Mouse (Mus musculus) layer of hippocampus, postnatal 25 days (tissue): Measurements from ENCODE around the gene Zfp383. TPM values are rescaled to one million over a fixed set of nuclear protein-coding genes. Genes with fewer than 3 reads are reported as not detected.
"Not testable (repeated sequence)": the region's sequence is repeated elsewhere in the genome, so short reads cannot be mapped to it uniquely, and the experiment has no call there.

Source experiments
- DNase-seq, 2 experiments: peaks; one replicate each; pipeline ENCODE4 v3.0.0; 2022; ENCODE audit warnings: mixed read lengths in 2 of 2, low spot score in 1 of 2; ENCODE audit errors: extremely low spot score in 1 of 2
- total RNA-seq, 2 experiments: library from RNA; stranded (reverse); gene quantifications; 2 replicates each; pipeline ENCODE4 v1.2.3; 2021

Gene Zfp383
- total RNA-seq: 1 to 10 TPM; 8.4 to 8.7 TPM

DNA sequence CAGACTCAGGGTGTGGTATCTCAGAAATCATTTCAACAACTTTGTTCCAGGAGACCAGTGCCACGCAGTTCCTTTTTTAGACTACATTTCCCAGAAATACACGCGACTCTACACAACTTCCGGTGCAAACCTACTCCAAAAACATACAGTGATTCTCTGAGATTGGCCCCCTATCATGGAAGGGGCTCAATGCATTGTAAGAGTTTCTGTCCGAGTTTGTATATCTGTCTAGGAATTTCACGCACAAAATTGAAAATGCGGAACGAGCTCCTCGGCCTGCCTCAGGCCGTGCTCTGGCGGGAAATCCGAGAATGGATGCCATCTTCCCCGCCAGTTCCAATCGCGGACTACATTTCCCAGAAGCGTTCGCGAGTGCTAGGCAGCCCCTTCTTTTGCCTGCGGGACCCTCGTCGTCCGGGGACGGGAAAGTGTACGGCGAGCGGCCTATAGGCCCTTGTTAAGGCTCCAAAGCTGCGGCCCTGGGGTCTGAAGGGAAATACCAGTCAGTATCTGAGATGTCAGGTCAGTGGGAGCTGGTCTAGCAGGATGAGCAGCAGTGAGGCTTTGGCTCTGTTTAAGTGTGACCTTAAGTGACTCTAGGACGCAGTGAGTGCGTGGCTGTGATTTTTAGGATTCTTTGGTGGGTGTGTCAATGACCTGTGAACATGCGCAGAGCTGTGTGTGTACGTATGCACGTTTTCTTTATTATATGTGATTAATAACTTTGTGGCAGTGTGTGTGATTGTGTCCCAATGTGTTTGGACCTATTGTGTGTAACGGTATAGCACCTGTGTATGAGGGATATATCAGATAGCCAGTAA lies at the start of gene Zfp383:
Gene Zfp383 (plus strand): TSS at position 94 of the 821 bp plus-strand sequence.
- DNase-seq: peak; percentile 67 to 73

DNA sequence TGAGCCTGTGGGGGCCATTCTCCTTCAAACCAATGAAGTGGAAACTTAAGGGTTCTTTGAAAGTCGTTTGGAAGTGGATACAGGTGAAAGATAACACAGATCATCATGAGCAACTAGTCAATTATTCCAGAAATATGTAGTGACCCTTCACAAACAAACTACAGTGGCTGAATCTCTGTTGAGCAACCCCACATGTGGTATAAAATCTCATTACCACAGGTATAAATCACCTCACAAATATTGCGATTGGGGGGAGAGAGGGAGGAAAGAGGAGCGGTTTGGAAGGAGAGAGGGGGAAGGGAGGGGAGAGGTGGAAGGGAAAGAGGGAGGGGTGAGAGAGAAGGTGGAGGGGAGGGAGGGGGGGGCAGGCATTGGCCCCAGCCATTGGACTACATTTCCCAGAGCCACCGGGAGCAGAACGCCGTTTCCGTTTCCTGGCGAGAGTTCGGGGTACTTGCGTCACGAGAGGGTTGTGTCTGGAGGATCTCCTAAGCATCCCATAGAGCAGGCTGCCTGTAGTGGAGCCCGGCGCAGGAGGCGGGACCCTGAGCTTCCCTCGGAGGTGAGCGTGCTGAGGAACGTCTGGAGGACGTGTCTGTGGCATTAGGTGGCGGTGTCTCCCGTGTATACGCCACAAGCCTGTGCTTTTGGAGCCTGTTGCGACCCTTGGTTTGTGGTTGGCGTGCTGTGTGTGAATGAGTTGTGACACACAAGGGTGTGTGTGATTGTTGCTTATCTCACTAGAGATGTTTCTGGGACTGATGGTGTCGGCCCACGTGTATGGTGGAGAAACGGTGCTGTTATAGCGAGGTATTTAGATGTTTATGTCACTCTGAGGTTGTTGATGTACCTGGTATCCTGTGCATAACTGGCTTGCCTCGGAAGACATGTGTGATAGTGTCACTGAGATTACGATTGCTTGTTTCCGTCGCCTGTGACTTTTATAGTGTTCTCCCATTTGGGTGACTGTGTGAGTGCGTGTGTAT lies 48.2 kb upstream of the Zfp383 start, which contains the start of gene Zfp420:
Gene Zfp420 (plus strand): TSS at position 448 of the 986 bp plus-strand sequence.
- peak; percentile 79 to 81 for DNase-seq

DNA sequence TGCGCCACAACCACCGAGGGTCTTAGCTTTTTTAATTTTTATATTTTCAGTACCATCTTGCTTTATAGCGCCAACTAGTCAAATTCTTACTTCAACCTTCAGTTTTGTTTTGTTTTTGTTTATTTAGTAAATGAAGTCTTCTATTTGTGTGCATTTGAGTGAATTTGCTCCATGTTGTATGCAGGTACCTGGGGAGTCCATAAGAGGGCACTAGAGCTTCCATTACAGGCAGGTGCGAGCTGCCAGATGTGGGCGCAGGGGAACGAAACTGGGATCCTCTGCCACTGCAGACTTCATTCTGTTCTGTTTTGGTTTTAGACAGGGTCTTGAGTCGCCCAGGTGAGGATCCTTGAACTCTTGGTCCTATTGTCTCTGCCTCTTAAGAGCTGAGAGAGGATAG lies 46.4 kb upstream of the Zfp383 start:
- no peak for DNase-seq

- DNase-seq: no peak
Measured at GRCm38 (mm10) chr7:29874256-29874655, 33.8 kb upstream of the Zfp383 start.

DNA sequence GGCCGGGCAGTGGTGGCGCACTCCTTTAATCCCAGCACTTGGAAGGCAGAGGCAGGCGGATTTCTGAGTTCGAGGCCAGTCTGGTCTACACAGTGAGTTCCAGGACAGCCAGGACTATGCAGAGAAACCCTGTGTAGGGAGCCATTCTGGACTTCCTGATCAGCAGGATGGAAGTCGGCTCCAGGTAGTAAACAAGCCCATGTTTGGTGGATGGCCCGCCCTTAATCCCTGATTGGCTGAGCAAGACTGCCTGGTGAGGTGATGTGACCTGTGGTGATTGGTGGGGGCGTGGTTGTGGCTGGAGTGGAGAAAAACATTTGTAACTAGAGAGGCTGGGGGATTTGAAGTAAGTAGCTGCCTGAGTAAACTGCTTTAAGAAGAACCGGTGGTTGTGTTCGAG lies 30.5 kb upstream of the Zfp383 start:
- DNase-seq: not testable (repeated sequence)

DNA sequence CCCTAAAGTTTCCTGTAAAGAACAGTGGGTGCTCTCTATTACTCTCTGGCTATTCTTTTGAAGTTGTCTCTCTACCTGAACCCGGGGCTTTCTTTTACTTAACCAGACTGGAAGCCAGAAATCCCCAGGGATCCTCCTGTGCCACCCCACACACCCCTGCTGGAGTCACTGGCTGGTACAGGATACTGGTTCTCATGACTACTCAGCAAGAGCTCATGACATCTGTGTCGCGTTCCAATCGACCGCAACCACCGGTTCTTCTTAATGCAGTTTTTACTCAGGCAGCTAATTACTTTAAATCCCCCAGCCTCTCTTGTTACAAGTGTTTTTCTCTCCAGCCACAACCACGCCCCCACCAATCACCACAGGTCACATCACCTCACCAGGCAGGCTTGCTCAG lies 28.0 kb upstream of the Zfp383 start:
- no peak for DNase-seq

GRCm38 (mm10) chr7:29880916-29881315 lies 27.1 kb upstream of the Zfp383 start:
- no peak for DNase-seq

GRCm38 (mm10) chr7:29890501-29890900 lies 17.5 kb upstream of the Zfp383 start:
- no peak for DNase-seq

GRCm38 (mm10) chr7:29892756-29893155 lies 15.3 kb upstream of the Zfp383 start:
- no peak for DNase-seq

DNA sequence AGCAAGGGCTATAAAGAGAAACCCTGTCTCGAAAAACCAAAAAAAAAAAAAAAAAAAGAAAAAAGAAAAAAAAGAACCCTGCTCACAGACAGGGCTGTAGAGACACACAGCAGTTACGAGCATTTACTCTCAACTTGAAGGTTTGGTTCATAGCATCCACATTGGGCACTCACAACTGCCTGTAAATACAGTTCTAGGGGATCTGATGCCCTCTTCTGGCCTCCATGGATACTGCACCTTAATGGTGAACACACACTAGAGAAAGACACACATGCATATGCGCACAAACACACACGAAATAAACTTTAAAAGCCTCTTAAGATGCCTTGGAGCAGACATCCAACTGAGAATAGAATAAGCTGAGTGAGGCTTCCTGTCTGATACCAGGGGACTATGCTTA lies 9.7 kb upstream of the Zfp383 start:
- no peak for DNase-seq

- DNase-seq: no peak
Measured at GRCm38 (mm10) chr7:29904101-29904500, 3.9 kb upstream of the Zfp383 start.

GRCm38 (mm10) chr7:29905966-29906681 lies 1.9 kb upstream of the Zfp383 start, which contains the start of gene Zfp27:
Gene Zfp27, minus strand, starts transcription at chr7:29906572.
- DNase-seq: peak; percentile 33 to 40

GRCm38 (mm10) chr7:29906682-29907058 lies 1.4 kb upstream of the Zfp383 start:
- no peak for DNase-seq

DNA sequence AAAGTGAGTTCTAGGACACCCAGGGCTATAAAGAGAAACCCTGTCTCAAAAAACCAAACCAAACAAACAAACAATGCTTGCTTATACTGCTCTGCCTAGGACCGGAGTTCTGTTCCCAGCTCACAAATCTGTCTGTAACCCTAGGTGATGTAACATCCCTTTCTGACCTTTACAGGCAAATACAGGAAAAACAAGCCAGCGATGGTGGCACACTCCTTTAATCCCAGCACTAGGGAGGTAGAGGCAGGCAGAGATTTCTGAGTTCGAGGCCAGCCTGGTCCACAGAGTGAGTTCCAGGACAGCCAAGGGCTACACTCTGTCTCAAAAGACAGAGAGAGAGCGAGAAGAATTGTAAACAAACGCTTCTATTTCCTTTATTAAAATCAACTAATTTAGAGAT lies 817 bp upstream of the Zfp383 start:
- DNase-seq: no peak

GRCm38 (mm10) chr7:29910252-29910651 lies 2.2 kb downstream of the Zfp383 start:
- no peak for DNase-seq

GRCm38 (mm10) chr7:29912172-29912571 lies 4.1 kb downstream of the Zfp383 start:
- DNase-seq: no peak

- DNase-seq: no peak
Measured at GRCm38 (mm10) chr7:29917371-29918061, 9.5 kb downstream of the Zfp383 start.

GRCm38 (mm10) chr7:29918062-29918453 lies 10.0 kb downstream of the Zfp383 start:
- DNase-seq: no peak

- no peak for DNase-seq
Measured at GRCm38 (mm10) chr7:29921439-29922093, 13.5 kb downstream of the Zfp383 start.
